Mouse (Mus musculus): ENCODE results near the gene Taf6. TPM values are rescaled to one million over a fixed set of nuclear protein-coding genes. Genes with fewer than 3 reads are reported as not detected.
A peak's percentile ranks its signal among the peaks of the same experiment; 100 is the strongest.

Gene Taf6
- total and polyA plus RNA-seq, 3 experiments: 34.8 to 69.4 (median 45.7) TPM

DNA sequence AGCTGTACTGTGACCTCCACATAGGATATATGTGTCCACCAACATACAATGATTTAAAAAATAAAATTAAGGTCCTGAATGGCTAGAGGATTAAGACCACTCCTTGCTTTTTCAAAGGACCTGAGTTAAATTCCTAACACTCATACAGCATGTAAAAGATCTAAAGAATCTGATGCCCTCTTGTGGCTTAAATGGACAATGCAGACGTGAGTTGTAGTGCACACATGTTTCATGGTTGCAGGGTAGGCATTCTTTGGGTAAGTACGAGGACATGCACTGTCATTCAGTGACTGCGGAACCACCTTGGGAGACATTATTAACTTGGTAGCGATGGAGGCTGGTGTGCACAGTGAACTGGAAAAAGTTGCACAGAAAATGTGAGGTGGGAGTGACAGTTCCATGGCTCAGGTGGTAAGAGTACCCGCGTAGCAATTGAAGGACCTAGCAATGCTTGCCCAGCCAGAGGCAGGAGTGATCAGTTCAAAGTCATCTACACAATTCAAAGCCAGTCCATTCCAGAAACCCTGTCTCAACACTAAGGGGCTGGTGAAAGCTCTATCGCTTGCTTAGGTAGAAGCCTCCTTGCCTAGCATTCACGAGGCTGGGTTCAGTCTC lies 49.2 kb downstream of the Taf6 start:
- peak; percentile 40; the same call in 1 of the 2 replicates for TF ChIP-seq CTCF (IDR thresholded peaks at IDR 0.05; ENCODE audit: low read depth, low read length)
- TF ChIP-seq TAL1 (conservative IDR thresholded peaks at IDR 0.05; ENCODE audit: low read depth, low read length): no peak
- ATAC-seq (ENCODE audit: extremely low read depth, insufficient number of reproducible peaks, low FRiP score, poor library complexity, severe bottlenecking) (no peak; the same call in 1 of the 2 replicates), DNase-seq (ENCODE audit: low spot score) (no peak)
- Histone ChIP-seq H3K4me3 (ENCODE audit: low read depth, low read length) (no peak overlapping the region), H3K36me3 (replicated peaks) (peaks cover 25% of the 10 kb centered on the region), H3K4me1 (ENCODE audit: insufficient read depth, low read depth, low read length) (peaks cover 10% of the 10 kb centered on the region; the same call in 1 of the 2 replicates), H3K27me3 (ENCODE audit: insufficient read depth, low read length) (no peaks in the 10 kb centered on the region), H3K9me3 (replicated peaks) (no peaks in the 10 kb centered on the region)

DNA sequence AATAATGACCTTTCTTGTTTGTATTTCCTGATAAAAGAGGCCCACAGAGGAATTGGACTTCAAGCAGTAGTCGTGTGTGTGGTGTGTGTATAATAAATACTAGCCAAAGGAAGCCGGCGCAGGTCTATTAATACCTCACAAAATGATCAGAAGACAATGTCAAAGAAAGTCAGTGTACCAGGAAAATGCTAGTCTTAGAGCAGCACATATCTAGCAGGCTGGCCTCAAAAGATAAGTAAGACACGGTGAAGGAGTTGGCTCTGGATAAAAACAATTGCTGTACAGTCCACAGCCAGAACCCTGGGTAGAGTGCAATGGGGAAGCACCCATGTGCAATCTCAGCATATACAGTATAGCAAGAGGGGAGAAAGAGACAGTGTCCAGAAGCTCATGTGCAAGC lies 50.0 kb downstream of the Taf6 start:
- Histone ChIP-seq H3K9me3 (replicated peaks) (no peaks in the 10 kb centered on the region), H3K36me3 (replicated peaks) (peaks cover 33% of the 10 kb centered on the region), H3K27me3 (ENCODE audit: insufficient read depth, low read length) (no peaks in the 10 kb centered on the region), H3K4me3 (ENCODE audit: low read depth, low read length) (no peak overlapping the region), H3K4me1 (ENCODE audit: insufficient read depth, low read depth, low read length) (peaks cover 10% of the 10 kb centered on the region; the same call in 1 of the 2 replicates)
- ATAC-seq (ENCODE audit: extremely low read depth, insufficient number of reproducible peaks, low FRiP score, poor library complexity, severe bottlenecking): no peak
- no peak for TF ChIP-seq GATA2 (IDR thresholded peaks at IDR 0.05; ENCODE audit: borderline replicate concordance, low read depth, low read length)
- TF ChIP-seq POLR2AphosphoS5 (IDR thresholded peaks at IDR 0.05; ENCODE audit: insufficient replicate concordance, low read depth, low read length): no peak
- TF ChIP-seq GATA1 (IDR thresholded peaks at IDR 0.05; ENCODE audit: borderline replicate concordance, low read length): no peak
- TF ChIP-seq CTCF (IDR thresholded peaks at IDR 0.05; ENCODE audit: low read depth, low read length): no peak
- TF ChIP-seq TAL1 (conservative IDR thresholded peaks at IDR 0.05; ENCODE audit: low read depth, low read length): no peak
- DNase-seq (ENCODE audit: low spot score): no peak

DNA sequence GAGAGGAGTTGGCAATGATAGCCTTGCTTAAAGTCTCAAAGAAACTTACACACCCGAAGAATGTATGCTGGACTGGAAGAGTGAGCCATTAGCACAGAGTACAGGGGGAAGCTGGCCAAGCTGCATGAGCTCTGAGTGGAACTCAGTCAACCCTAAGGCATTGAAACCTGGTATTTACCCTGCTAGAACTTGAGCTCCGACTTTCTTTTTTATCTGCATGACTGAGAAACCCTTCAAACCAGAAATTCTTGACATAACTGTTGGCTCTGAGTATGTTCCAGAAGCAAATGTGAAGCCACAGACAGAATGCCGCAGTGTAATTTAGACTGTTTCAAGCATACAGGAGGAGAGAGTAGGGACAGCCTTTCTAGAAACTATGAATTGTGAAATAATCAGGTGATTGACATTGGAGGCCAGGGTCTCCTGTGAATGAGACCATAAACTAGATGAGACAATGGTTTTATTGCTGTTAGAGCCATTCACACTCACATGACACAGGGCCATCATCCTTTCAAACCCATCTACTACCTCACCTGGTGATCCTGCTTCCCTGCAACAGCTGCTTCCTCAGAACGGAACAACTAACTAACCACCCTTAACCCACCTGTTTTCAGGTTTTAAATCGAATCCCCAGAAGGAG lies 54.7 kb downstream of the Taf6 start:
- DNase-seq (ENCODE audit: low spot score): no peak

More for the DNA sequence above, 54.7 kb downstream of the Taf6 start:
- Histone ChIP-seq H3K27me3 (ENCODE audit: insufficient read depth, low read length) (no peaks in the 10 kb centered on the region), H3K4me3 (ENCODE audit: low read depth, low read length) (no peak overlapping the region), H3K4me1 (ENCODE audit: insufficient read depth, low read depth, low read length) (0 out of 2 replicates have a peak, but pooled peaks cover 2% of the 10 kb centered on the region), H3K36me3 (replicated peaks) (peaks cover 71% of the 10 kb centered on the region), H3K9me3 (replicated peaks) (no peaks in the 10 kb centered on the region)
- TF ChIP-seq GATA2 (IDR thresholded peaks at IDR 0.05; ENCODE audit: borderline replicate concordance, low read depth, low read length) (no peak), POLR2AphosphoS5 (IDR thresholded peaks at IDR 0.05; ENCODE audit: insufficient replicate concordance, low read depth, low read length) (no peak), CTCF (IDR thresholded peaks at IDR 0.05; ENCODE audit: low read depth, low read length) (no peak), TAL1 (conservative IDR thresholded peaks at IDR 0.05; ENCODE audit: low read depth, low read length) (no peak), GATA1 (IDR thresholded peaks at IDR 0.05; ENCODE audit: borderline replicate concordance, low read length) (no peak)
- ATAC-seq (ENCODE audit: extremely low read depth, insufficient number of reproducible peaks, low FRiP score, poor library complexity, severe bottlenecking): no peak

Other genes with a start within 250 kb of the Taf6 start
Only the 20 nearest of the 21 such genes appear.
- not detected in 2 replicates for gene Azgp1, start 205.9 kb downstream of the Taf6 start, total RNA-seq (2014; fragmentation: Nextera tagmentation)
- gene Azgp1, start 205.9 kb downstream of the Taf6 start, total RNA-seq (2017): not detected in 2 replicates
- not detected in 2 replicates for gene Azgp1, start 205.9 kb downstream of the Taf6 start, polyA plus RNA-seq (2012)
- not detected in 2 replicates for gene Smok3a, start 166.2 kb downstream of the Taf6 start, total RNA-seq (2014; fragmentation: Nextera tagmentation)
- gene Smok3a, start 166.2 kb downstream of the Taf6 start, total RNA-seq (2017): 0.22 TPM in 1 of 2 replicates, not detected in the other
- gene Smok3a, start 166.2 kb downstream of the Taf6 start, polyA plus RNA-seq (2012): not detected in 2 replicates
- gene Smok3b, start 166.0 kb downstream of the Taf6 start, total RNA-seq (2014; fragmentation: Nextera tagmentation): not detected in 2 replicates
- not detected in 2 replicates for gene Smok3b, start 166.0 kb downstream of the Taf6 start, total RNA-seq (2017)
- gene Smok3b, start 166.0 kb downstream of the Taf6 start, polyA plus RNA-seq (2012): not detected in 2 replicates
- not detected in 2 replicates for gene Smok3c, start 134.3 kb downstream of the Taf6 start, total RNA-seq (2014; fragmentation: Nextera tagmentation)
- gene Smok3c, start 134.3 kb downstream of the Taf6 start, total RNA-seq (2017): 0.11 TPM in 1 of 2 replicates, not detected in the other
- not detected in 2 replicates for gene Smok3c, start 134.3 kb downstream of the Taf6 start, polyA plus RNA-seq (2012)
- gene Zkscan1, start 102.4 kb downstream of the Taf6 start, total RNA-seq (2014; fragmentation: Nextera tagmentation): 57.8 and 66.5 TPM in 2 replicates
- gene Zkscan1, start 102.4 kb downstream of the Taf6 start, total RNA-seq (2017): 22.2 and 26.7 TPM in 2 replicates
- 2.0 and 2.4 TPM in 2 replicates for gene Zkscan1, start 102.4 kb downstream of the Taf6 start, polyA plus RNA-seq (2012)
- 24.5 and 33.7 TPM in 2 replicates for gene Zscan21, start 70.5 kb downstream of the Taf6 start, total RNA-seq (2014; fragmentation: Nextera tagmentation)
- 14.1 and 15.6 TPM in 2 replicates for gene Zscan21, start 70.5 kb downstream of the Taf6 start, total RNA-seq (2017)
- gene Zscan21, start 70.5 kb downstream of the Taf6 start, polyA plus RNA-seq (2012): 1.2 and 2.8 TPM in 2 replicates
- 22.2 and 23.7 TPM in 2 replicates for gene Zfp113, start 31.7 kb downstream of the Taf6 start, total RNA-seq (2014; fragmentation: Nextera tagmentation)
- 8.0 and 8.5 TPM in 2 replicates for gene Zfp113, start 31.7 kb downstream of the Taf6 start, total RNA-seq (2017)
- 0.36 and 0.66 TPM in 2 replicates for gene Zfp113, start 31.7 kb downstream of the Taf6 start, polyA plus RNA-seq (2012)
- 148 and 206 TPM in 2 replicates for gene Cops6, start 26.4 kb downstream of the Taf6 start, total RNA-seq (2014; fragmentation: Nextera tagmentation)
- 45.0 and 48.7 TPM in 2 replicates for gene Cops6, start 26.4 kb downstream of the Taf6 start, total RNA-seq (2017)
- gene Cops6, start 26.4 kb downstream of the Taf6 start, polyA plus RNA-seq (2012): 104 and 107 TPM in 2 replicates
- 20.4 and 21.1 TPM in 2 replicates for gene Ap4m1, start 15.4 kb downstream of the Taf6 start, total RNA-seq (2014; fragmentation: Nextera tagmentation)
- 26.7 and 29.2 TPM in 2 replicates for gene Ap4m1, start 15.4 kb downstream of the Taf6 start, total RNA-seq (2017)
- 12.7 and 22.6 TPM in 2 replicates for gene Ap4m1, start 15.4 kb downstream of the Taf6 start, polyA plus RNA-seq (2012)
- 187 and 233 TPM in 2 replicates for gene Mcm7, start 15.0 kb downstream of the Taf6 start, total RNA-seq (2014; fragmentation: Nextera tagmentation)
- 347 and 390 TPM in 2 replicates for gene Mcm7, start 15.0 kb downstream of the Taf6 start, total RNA-seq (2017)
- 36.3 and 104 TPM in 2 replicates for gene Mcm7, start 15.0 kb downstream of the Taf6 start, polyA plus RNA-seq (2012)
- 10.7 and 20.2 TPM in 2 replicates for gene Cnpy4, start within 50 bp of the Taf6 start, total RNA-seq (2014; fragmentation: Nextera tagmentation)
- 31.1 and 31.5 TPM in 2 replicates for gene Cnpy4, start within 50 bp of the Taf6 start, total RNA-seq (2017)
- gene Cnpy4, start within 50 bp of the Taf6 start, polyA plus RNA-seq (2012): 1.0 and 1.3 TPM in 2 replicates
- gene Mblac1, start 6.9 kb upstream of the Taf6 start, total RNA-seq (2014; fragmentation: Nextera tagmentation): 1.7 and 2.1 TPM in 2 replicates
- 3.8 and 4.2 TPM in 2 replicates for gene Mblac1, start 6.9 kb upstream of the Taf6 start, total RNA-seq (2017)
- gene Mblac1, start 6.9 kb upstream of the Taf6 start, polyA plus RNA-seq (2012): 2.5 TPM in 2 replicates
- gene Nxpe5, start 38.4 kb upstream of the Taf6 start, total RNA-seq (2014; fragmentation: Nextera tagmentation): not detected in 2 replicates
- 0.12 and 0.38 TPM in 2 replicates for gene Nxpe5, start 38.4 kb upstream of the Taf6 start, total RNA-seq (2017)
- not detected in 2 replicates for gene Nxpe5, start 38.4 kb upstream of the Taf6 start, polyA plus RNA-seq (2012)
- 13.3 and 14.5 TPM in 2 replicates for gene Lamtor4, start 68.0 kb upstream of the Taf6 start, total RNA-seq (2014; fragmentation: Nextera tagmentation)
- 22.9 and 33.1 TPM in 2 replicates for gene Lamtor4, start 68.0 kb upstream of the Taf6 start, total RNA-seq (2017)
- gene Lamtor4, start 68.0 kb upstream of the Taf6 start, polyA plus RNA-seq (2012): 51.8 and 51.9 TPM in 2 replicates
- gene BC037034, start 76.6 kb upstream of the Taf6 start, total RNA-seq (2014; fragmentation: Nextera tagmentation): 35.6 and 41.8 TPM in 2 replicates
- 24.6 and 33.0 TPM in 2 replicates for gene BC037034, start 76.6 kb upstream of the Taf6 start, total RNA-seq (2017)
- 139 and 151 TPM in 2 replicates for gene BC037034, start 76.6 kb upstream of the Taf6 start, polyA plus RNA-seq (2012)
- gene Gal3st4, start 85.4 kb upstream of the Taf6 start, total RNA-seq (2014; fragmentation: Nextera tagmentation): not detected in 2 replicates
- 0.06 and 0.27 TPM in 2 replicates for gene Gal3st4, start 85.4 kb upstream of the Taf6 start, total RNA-seq (2017)
- gene Gal3st4, start 85.4 kb upstream of the Taf6 start, polyA plus RNA-seq (2012): not detected in 2 replicates
- gene Gm43720, start 92.5 kb upstream of the Taf6 start, total RNA-seq (2014; fragmentation: Nextera tagmentation): not detected in 2 replicates
- 0.05 and 0.06 TPM in 2 replicates for gene Gm43720, start 92.5 kb upstream of the Taf6 start, total RNA-seq (2017)
- gene Gm43720, start 92.5 kb upstream of the Taf6 start, polyA plus RNA-seq (2012): not detected in 2 replicates
- gene Gpc2, start 92.6 kb upstream of the Taf6 start, total RNA-seq (2014; fragmentation: Nextera tagmentation): not detected in 2 replicates
- gene Gpc2, start 92.6 kb upstream of the Taf6 start, total RNA-seq (2017): 0.06 TPM in 1 of 2 replicates, not detected in the other
- gene Gpc2, start 92.6 kb upstream of the Taf6 start, polyA plus RNA-seq (2012): not detected in 2 replicates
- 3.8 TPM in 1 of 2 replicates, not detected in the other for gene Stag3, start 92.8 kb upstream of the Taf6 start, total RNA-seq (2014; fragmentation: Nextera tagmentation)
- 0.06 and 0.44 TPM in 2 replicates for gene Stag3, start 92.8 kb upstream of the Taf6 start, total RNA-seq (2017)
- not detected in 2 replicates for gene Stag3, start 92.8 kb upstream of the Taf6 start, polyA plus RNA-seq (2012)
- not detected in 2 replicates for gene Pvrig, start 154.5 kb upstream of the Taf6 start, total RNA-seq (2014; fragmentation: Nextera tagmentation)
- not detected in 2 replicates for gene Pvrig, start 154.5 kb upstream of the Taf6 start, total RNA-seq (2017)
- not detected in 2 replicates for gene Pvrig, start 154.5 kb upstream of the Taf6 start, polyA plus RNA-seq (2012)

Data from G1E (cell line).